Mouse (Mus musculus) layer of hippocampus, postnatal 14 days (tissue): Measurements from ENCODE around the gene Nsun2. TPM values are rescaled to one million over a fixed set of nuclear protein-coding genes. Genes with fewer than 3 reads are reported as not detected.

Source experiments
- DNase-seq, 2 experiments: peaks; one replicate each; pipeline ENCODE4 v3.0.0; 2021 to 2022; ENCODE audit warnings: low spot score in 2 of 2, mixed read lengths in 1 of 2
- total RNA-seq, 2 experiments: library from RNA; stranded (reverse); gene quantifications; 2 replicates each; pipeline ENCODE4 v1.2.3; 2021

Gene Nsun2
- total RNA-seq, 2 experiments from 2014 or later: 72.2 to 75.5 TPM

DNA sequence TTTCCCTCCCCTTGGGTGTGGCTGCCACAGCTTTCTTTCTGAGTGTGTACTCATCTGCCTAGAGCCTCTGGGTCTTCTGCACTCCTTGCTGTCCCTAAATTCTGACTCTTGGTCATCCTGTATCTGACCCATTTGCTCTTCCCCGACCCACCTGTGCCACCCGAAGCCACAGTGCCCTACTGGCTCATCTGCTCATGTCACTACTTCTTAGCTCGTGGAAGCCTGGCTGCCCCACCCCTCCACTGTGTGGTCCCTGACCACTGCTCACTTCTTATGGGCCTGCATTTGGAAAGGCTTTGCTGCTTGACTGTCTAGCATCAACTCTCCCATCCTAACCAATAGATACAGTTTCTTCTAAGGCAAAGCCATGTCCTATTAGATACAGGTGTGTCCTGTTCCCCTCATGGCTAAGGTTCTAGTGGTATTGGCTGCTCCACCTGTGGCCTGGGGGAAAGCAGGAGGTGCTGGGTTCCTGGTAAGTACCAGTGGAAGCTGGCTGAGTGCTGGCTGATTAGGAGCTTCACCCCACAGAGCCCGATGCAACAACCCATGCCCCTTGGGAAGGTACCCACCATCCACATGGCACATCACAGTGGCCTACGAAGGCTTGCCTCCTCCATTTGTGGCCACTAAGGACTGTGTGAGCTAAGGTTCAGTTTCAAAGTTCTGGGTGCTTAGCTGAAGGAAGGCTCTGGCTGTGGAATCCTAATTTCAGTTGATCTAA lies 139.8 kb downstream of the Nsun2 start:
- DNase-seq: no peak

DNA sequence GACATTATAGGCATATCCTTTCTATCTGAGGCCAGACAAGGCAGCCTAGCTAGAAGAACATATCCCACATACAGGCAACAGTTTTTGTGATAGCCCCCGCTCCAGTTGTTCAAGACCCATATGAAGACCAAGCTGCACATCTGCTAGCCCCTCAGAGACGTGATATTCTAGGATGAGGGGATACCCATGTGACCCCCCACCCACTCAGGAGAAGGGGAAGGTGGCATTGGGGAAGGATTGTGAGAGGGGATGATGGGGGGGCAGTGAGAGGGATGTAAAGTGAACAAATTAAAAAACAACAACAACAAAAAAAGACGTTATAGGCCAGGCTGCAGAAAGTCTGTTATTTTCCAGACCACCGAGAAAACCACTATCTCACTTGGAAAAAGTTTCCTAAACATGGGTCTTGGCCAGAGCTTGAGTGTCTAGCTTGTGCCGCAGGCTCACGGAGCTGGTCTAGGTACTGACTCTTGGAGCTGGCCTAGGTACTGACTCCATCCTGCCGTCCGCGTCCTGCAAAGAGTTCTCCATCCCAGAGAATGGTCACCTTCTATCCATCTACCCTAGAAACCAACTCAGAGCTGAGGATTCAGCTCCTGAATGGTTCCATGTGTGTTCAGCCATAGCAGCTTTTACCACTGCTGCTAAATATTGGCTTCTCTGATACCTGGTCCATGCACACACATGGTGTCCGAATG lies 140.5 kb downstream of the Nsun2 start:
- DNase-seq: no peak

Other genes with a start within 250 kb of the Nsun2 start
- 10 to 100 TPM; 38.0 to 38.2 TPM for gene Tent4a, start 871 bp downstream of the Nsun2 start, total RNA-seq
- gene Srd5a1, start 77.7 kb downstream of the Nsun2 start, total RNA-seq: 10 to 100 TPM; 17.0 to 17.3 TPM
- 100 to 1,000 TPM; 183 to 189 TPM for gene Ube2ql1, start 206.1 kb downstream of the Nsun2 start, total RNA-seq